Mouse (Mus musculus): ENCODE results near the gene Shb.

DNA sequence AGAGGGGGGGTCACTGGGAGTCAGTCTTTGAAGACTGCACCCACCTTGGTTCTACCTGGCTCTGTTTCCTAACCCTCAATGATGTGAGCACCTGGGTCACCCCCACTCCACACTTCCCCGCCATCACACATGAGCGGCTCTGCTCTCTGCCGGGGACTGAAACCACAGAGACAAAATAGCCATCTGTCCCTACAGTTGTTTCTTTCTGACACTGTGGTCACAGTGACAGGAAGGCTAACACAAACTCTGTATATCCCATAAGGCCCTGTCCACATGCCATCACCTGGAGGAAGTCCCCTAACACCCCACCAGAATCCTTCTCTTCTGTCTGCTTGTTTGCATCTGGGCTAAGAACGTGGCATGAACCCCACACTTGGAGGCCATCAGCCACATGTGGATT lies 97.6 kb downstream of the Shb start:
- TF ChIP-seq CTCF (IDR thresholded peaks at IDR 0.05; ENCODE audit: low read depth), result no peak
- TF ChIP-seq EP300 (optimal IDR thresholded peaks at IDR 0.05), result no peak

All from stomach, postnatal 0 days (tissue).